Mouse (Mus musculus) megakaryocyte, embryonic 14.5 days (primary cell): Measurements from ENCODE around the gene Purb.

Experiments
- FLI1 ChIP-seq: IDR thresholded peaks from 2 replicates; pipeline ENCODE4 v1.6.1; 2012; ENCODE audit warnings: low read length, inconsistent platforms, mixed read lengths
- GATA1 ChIP-seq: IDR thresholded peaks from 3 replicates; pipeline ENCODE4 v1.6.1; 2012; ENCODE audit warnings: mixed read lengths, low read length, inconsistent platforms, borderline replicate concordance

GRCm38 (mm10) chr11:6440171-6440570 is 35.5 kb downstream of the Purb start:
- no peak for TF ChIP-seq GATA1
- no peak for TF ChIP-seq FLI1
